Mouse (Mus musculus) midbrain, embryonic 11.5 days (tissue): ENCODE data around the gene Chd6. TPM values are rescaled to one million over a fixed set of nuclear protein-coding genes. Genes with fewer than 3 reads are reported as not detected.

Experiments
- ATAC-seq: fragments of 200-750 bp; cut with Nextera tagmentation; 2 replicates; pipeline ENCODE4 v1.8.0; 2017; ENCODE audit warnings: moderate TSS enrichment, moderate library complexity; ENCODE audit not compliant: low FRiP score
- DNase-seq: peaks from one replicate; pipeline ENCODE4 v3.0.0; 2015; ENCODE audit warnings: low spot score; ENCODE audit errors: missing footprints
- H3K27ac ChIP-seq: fragments of 300-500 bp; sonication (generic); 2 replicates; pipeline ENCODE4 v1.5.1; 2014; ENCODE audit warnings: low read depth, low read length
- H3K27me3 ChIP-seq: fragments of 300-500 bp; sonication (generic); 2 replicates; pipeline ENCODE4 v1.6.1; 2014; ENCODE audit warnings: mild to moderate bottlenecking, low read length, moderate library complexity, mixed read lengths; ENCODE audit not compliant: control insufficient read depth, insufficient read depth
- H3K36me3 ChIP-seq: fragments of 300-500 bp; sonication (generic); 2 replicates; pipeline ENCODE4 v1.6.1; 2014; ENCODE audit warnings: mild to moderate bottlenecking, low read length, moderate library complexity, mixed read lengths; ENCODE audit not compliant: control insufficient read depth, insufficient read depth
- H3K4me1 ChIP-seq: fragments of 300-500 bp; sonication (generic); 2 replicates; pipeline ENCODE4 v1.6.1; 2014; ENCODE audit warnings: low read length; ENCODE audit not compliant: control insufficient read depth, insufficient read depth
- H3K4me2 ChIP-seq: fragments of 300-500 bp; sonication (generic); 2 replicates; pipeline ENCODE4 v1.6.1; 2014; ENCODE audit warnings: mild to moderate bottlenecking, moderate library complexity
- H3K4me3 ChIP-seq: fragments of 300-500 bp; sonication (generic); 2 replicates; pipeline ENCODE4 v1.5.1; 2014; ENCODE audit warnings: low read depth, low read length
- H3K9ac ChIP-seq: fragments of 300-500 bp; sonication (generic); 2 replicates; pipeline ENCODE4 v1.6.1; 2014; ENCODE audit warnings: low read length
- H3K9me3 ChIP-seq: fragments of 300-500 bp; sonication (generic); 2 replicates; pipeline ENCODE4 v1.6.1; 2016; ENCODE audit warnings: low read length; ENCODE audit not compliant: control insufficient read depth
- WGBS: fragments of 180-500 bp; shearing (Covaris S2); extraction: QIAGEN DNeasy Blood & Tissue Kit; methylation state at CpG from one replicate; pipeline ENCODE4 v1.1.7; 2014; 5-methylcytosine and 5-hydroxymethylcytosine counted together
- polyA plus RNA-seq: library from polyadenylated mRNA; unstranded; fragments of >200 nt; fragmentation: Nextera tagmentation; extraction: Ambion mirVana; gene quantifications from 2 replicates; pipeline ENCODE4 v1.2.1, GENCODE M21; 2014

The Chd6 gene
- polyA plus RNA-seq, 1 experiment from 2014 or later: 34.4 TPM

DNA sequence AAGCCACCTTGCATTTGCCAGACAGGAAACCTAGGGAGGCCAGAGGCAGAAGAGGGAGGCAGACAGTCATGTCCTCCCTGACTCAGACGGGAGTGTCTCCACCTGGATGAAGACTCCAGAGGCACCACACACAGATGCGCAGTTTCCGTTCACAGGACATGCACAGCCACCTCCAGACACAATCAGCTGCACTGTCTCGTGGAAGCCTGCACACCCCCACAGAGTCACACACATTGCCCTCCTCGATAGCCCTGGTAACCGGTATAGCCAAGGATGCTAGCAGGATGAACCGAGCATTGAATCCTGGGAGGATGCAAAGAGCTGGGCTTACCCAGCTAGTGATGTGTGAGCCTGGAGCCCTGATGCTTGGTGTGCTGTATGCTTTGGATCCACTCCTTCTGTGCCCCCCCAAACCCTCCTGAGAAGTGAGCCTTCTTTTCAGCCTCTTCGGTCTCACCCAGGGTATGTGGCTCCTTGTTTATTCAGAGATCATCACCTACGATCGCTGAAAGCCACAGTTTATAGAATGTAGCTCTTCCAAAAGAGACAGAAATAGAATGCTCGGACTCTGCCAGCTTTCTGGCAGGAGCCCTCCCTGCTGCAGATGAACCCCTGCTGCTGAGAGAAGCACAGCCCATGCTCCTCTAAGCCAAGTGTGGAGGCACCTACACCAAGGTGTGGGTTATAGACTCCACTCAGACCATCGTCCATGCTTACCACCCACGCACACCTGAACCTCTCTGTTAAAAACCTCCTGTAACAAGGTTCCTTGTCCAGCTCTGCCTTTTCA lies 192.9 kb downstream of the Chd6 start:
- no peaks in the 10 kb centered on the region for H3K36me3 ChIP-seq
- no peaks in the 10 kb centered on the region for H3K9me3 ChIP-seq
- peaks cover 24% of the 10 kb centered on the region for H3K4me1 ChIP-seq
- peaks cover 22% of the 10 kb centered on the region for H3K27me3 ChIP-seq
- DNase-seq (no peak), ATAC-seq (no peak)
- no peak overlapping the region for H3K4me3 ChIP-seq
- H3K9ac ChIP-seq: no peak overlapping the region
- 84% methylated on average over 13 of the region's 13 CpGs for WGBS
- H3K4me2 ChIP-seq: no peak overlapping the region
- no peak overlapping the region for H3K27ac ChIP-seq

DNA sequence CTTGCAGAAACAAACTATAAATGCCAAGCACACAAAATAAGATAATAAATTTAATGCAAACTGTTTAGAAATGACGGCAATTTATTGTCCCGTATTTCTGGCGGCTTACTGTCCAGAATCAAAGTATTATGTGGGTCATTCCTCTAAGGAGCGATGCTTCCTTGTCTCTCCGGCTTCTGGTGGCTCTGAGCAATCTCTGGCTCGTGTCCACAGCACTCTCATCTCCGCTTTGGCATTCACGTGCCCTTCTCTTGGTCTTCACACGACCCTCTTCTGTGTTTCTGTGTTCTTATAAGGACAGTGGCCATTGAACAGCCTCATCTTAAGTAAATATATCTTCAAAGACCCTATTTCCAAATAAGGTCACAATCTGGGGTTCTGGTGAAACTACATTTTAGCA lies 194.2 kb downstream of the Chd6 start:
- Histone ChIP-seq H3K9ac (no peak overlapping the region), H3K4me2 (no peak overlapping the region), H3K9me3 (no peaks in the 10 kb centered on the region), H3K27ac (no peak overlapping the region), H3K4me3 (no peak overlapping the region), H3K4me1 (peaks cover 24% of the 10 kb centered on the region), H3K36me3 (no peaks in the 10 kb centered on the region), H3K27me3 (peaks cover 32% of the 10 kb centered on the region)
- DNase-seq (no peak), ATAC-seq (no peak)
- 89% methylated on average over 9 of the region's 9 CpGs for WGBS

DNA sequence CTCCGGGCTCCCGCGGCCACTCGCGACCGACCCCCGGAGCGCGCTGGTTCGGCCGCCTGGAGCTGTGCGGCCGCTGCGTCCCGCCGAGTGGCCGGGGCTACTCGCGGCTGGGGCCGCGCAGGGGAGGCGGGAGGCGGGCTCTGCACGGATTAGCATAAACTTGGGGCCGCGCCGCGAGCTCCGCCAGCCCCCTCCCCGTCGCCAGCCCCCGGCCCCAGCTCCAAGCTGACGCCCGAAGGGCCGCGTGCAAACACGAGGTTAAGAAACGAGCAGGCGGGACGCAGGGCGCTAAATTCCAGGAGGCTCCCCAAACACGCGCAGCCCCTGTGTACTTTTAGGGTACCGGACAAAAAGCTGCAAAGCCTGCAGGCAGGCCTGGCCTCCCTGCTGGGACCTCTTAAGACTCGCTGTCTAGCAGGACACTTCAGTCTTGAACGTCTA lies 196.6 kb downstream of the Chd6 start, which contains the start of gene Emilin3:
TSS of gene Emilin3 (minus strand) at position 98 of the 441 bp plus-strand sequence.
- no peaks in the 10 kb centered on the region for H3K36me3 ChIP-seq
- peak within 1 kb of the TSS; percentile 91 for H3K4me2 ChIP-seq
- WGBS: 1% methylated on average over 43 of the region's 46 CpGs
- DNase-seq (peak; percentile 94), ATAC-seq (peak; percentile 88)
- no peaks in the 10 kb centered on the region for H3K9me3 ChIP-seq
- no peak within 1 kb of the TSS for H3K27ac ChIP-seq
- H3K4me1 ChIP-seq: peaks cover 12% of the 10 kb centered on the region
- H3K9ac ChIP-seq: peak within 1 kb of the TSS; percentile 67
- peaks cover 32% of the 10 kb centered on the region for H3K27me3 ChIP-seq
- peak within 1 kb of the TSS; percentile 51 for H3K4me3 ChIP-seq

- H3K36me3 ChIP-seq: no peaks in the 10 kb centered on the region
These were observed 197.2 kb downstream of the Chd6 start for GRCm38 (mm10) chr2:160911558-160912201.

GRCm38 (mm10) chr2:160910633-160911032 lies 198.2 kb downstream of the Chd6 start:
- 89% methylated on average over 5 of the region's 5 CpGs for whole genome bisulfite sequencing
- Histone ChIP-seq H3K27me3 (peaks cover 32% of the 10 kb centered on the region), H3K9me3 (no peaks in the 10 kb centered on the region)

More at GRCm38 (mm10) chr2:160911558-160912201, 197.2 kb downstream of the Chd6 start:
- DNase-seq (peak; percentile 93), ATAC-seq (peak; percentile 69)
- WGBS: under 1% methylated on average over 63 of the region's 64 CpGs
- peaks cover 32% of the 10 kb centered on the region for H3K27me3 ChIP-seq
- H3K4me3 ChIP-seq: peak overlapping the region; percentile 51
- peaks cover 12% of the 10 kb centered on the region for H3K4me1 ChIP-seq
- H3K9me3 ChIP-seq: no peaks in the 10 kb centered on the region
- H3K27ac ChIP-seq: no peak overlapping the region
- H3K9ac ChIP-seq: peak overlapping the region; percentile 67
- H3K4me2 ChIP-seq: peak overlapping the region; percentile 91

DNA sequence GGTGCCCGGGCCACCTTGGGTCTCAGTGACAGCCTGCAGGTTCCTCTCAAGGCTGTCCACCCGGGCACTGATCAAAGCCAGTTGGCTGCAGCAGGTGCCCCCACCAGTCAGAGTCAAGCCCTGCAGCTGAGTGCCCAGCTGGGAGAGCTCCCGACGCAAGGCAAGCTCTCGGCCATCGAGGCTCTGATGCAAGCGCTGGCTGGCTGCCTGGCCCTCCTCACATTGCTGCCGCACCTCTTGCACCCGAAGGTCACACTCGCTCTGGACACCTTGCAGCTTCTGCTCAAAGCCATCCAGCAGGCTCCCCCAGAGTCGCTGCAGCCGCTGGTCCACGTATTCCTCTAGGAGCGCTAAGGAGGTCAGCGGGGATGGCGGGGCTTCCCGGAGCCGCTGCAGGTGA lies 200.3 kb downstream of the Chd6 start:
- peaks cover 32% of the 10 kb centered on the region for H3K27me3 ChIP-seq
- H3K9me3 ChIP-seq: no peaks in the 10 kb centered on the region
- H3K4me2 ChIP-seq: no peak overlapping the region
- H3K9ac ChIP-seq: no peak overlapping the region
- H3K4me3 ChIP-seq: no peak overlapping the region
- H3K36me3 ChIP-seq: no peaks in the 10 kb centered on the region
- peaks cover 12% of the 10 kb centered on the region for H3K4me1 ChIP-seq
- 60% methylated on average over 18 of the region's 18 CpGs for WGBS
- no peak overlapping the region for H3K27ac ChIP-seq
- DNase-seq (no peak), ATAC-seq (no peak)

More at GRCm38 (mm10) chr2:160910633-160911032, 198.2 kb downstream of the Chd6 start:
- no peak for DNase-seq
- Histone ChIP-seq H3K27ac (no peak overlapping the region), H3K4me3 (no peak overlapping the region), H3K4me1 (peaks cover 12% of the 10 kb centered on the region), H3K36me3 (no peaks in the 10 kb centered on the region), H3K4me2 (no peak overlapping the region), H3K9ac (no peak overlapping the region)
- no peak for ATAC-seq

GRCm38 (mm10) chr2:160906101-160906500 lies 202.8 kb downstream of the Chd6 start:
- ATAC-seq (no peak), DNase-seq (no peak)
- H3K27ac ChIP-seq: no peak overlapping the region
- 77% methylated on average over 5 of the region's 5 CpGs for WGBS
- H3K9ac ChIP-seq: no peak overlapping the region
- no peaks in the 10 kb centered on the region for H3K4me1 ChIP-seq
- no peak overlapping the region for H3K4me3 ChIP-seq
- no peaks in the 10 kb centered on the region for H3K9me3 ChIP-seq
- H3K4me2 ChIP-seq: no peak overlapping the region
- no peaks in the 10 kb centered on the region for H3K36me3 ChIP-seq
- peaks cover 11% of the 10 kb centered on the region for H3K27me3 ChIP-seq

DNA sequence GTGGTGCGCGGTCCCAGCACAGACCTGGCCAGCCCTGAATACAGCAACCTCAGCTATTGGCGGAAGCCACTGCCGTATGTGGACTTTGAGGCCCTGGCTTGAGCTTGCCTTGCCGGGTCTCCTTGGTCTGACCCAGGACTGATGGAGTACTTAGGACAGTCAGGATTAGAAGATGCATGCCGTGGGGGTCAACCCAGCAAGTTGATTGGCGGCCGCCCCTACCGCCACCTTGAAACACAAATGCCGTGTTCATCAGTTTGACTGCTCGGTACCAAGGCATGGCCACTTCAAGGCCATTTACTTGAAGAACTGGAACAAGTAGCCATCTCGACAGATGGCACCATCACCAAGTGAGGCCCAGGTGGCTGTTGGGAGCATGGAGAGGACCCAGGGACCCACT lies 203.6 kb downstream of the Chd6 start:
- Histone ChIP-seq H3K36me3 (no peaks in the 10 kb centered on the region), H3K27me3 (peaks cover 4% of the 10 kb centered on the region; the same call in 1 of the 2 replicates), H3K27ac (no peak overlapping the region), H3K9me3 (no peaks in the 10 kb centered on the region), H3K4me2 (no peak overlapping the region), H3K4me1 (no peaks in the 10 kb centered on the region), H3K9ac (no peak overlapping the region), H3K4me3 (no peak overlapping the region)
- ATAC-seq (no peak), DNase-seq (no peak)
- WGBS: 95% methylated on average over 12 of the region's 12 CpGs
